ENCODE assay signal across 21 mouse cellular contexts in genomic region chr16:34978018-34978417, GRCm38 (mm10).
"Had no signal": no experiment of that assay in that cellular context is flagged by ENCODE, and none has a peak within 500 bp of the region (broad histone marks: within the 10 kb centered on the region; RNA-seq: fewer than 3 reads in every experiment).

No protein-coding gene starts in this region.

- H3K4me1 ChIP-seq: hindbrain, embryonic 13.5 days; hindbrain, embryonic 15.5 days; liver, embryonic 12.5 days had no signal

- H3K27me3 ChIP-seq: heart, embryonic 15.5 days; hindbrain, embryonic 13.5 days; hindbrain, embryonic 15.5 days; limb, embryonic 15.5 days; liver, embryonic 12.5 days had no signal

- H3K27ac ChIP-seq: gastrocnemius, adult 2 months; heart, embryonic 13.5 days; heart, embryonic 15.5 days; hindbrain, embryonic 13.5 days; hindbrain, embryonic 15.5 days; hindbrain, postnatal 0 days; limb, embryonic 13.5 days; limb, embryonic 15.5 days; liver, embryonic 12.5 days; liver, embryonic 14.5 days had no signal

- H3K9me3 ChIP-seq: heart, embryonic 13.5 days; heart, embryonic 15.5 days; hindbrain, embryonic 13.5 days; hindbrain, embryonic 15.5 days; limb, embryonic 13.5 days; limb, embryonic 15.5 days; liver, embryonic 12.5 days had no signal

- DNase-seq: gastrocnemius, adult 2 months; gastrocnemius, postnatal 10 days; gastrocnemius, postnatal 25 days; heart, adult 18-20 months; heart, postnatal 14 days; heart, postnatal 36 days; kidney, adult 18-20 months; kidney, postnatal 14 days; kidney, postnatal 36 days; layer of hippocampus, adult 9-11 months; layer of hippocampus, postnatal 36 days; left cerebral cortex, postnatal 4 days had no signal

- H3K36me3 ChIP-seq: heart, embryonic 13.5 days; heart, embryonic 15.5 days; hindbrain, embryonic 13.5 days; hindbrain, embryonic 15.5 days; limb, embryonic 13.5 days; limb, embryonic 15.5 days; liver, embryonic 12.5 days had no signal

- H3K4me3 ChIP-seq: gastrocnemius, adult 2 months; heart, embryonic 13.5 days; heart, embryonic 15.5 days; hindbrain, embryonic 13.5 days; hindbrain, embryonic 15.5 days; limb, embryonic 13.5 days; limb, embryonic 15.5 days; liver, embryonic 12.5 days had no signal
